Mouse (Mus musculus): ENCODE data around the gene Calm3. TPM values are rescaled to one million over a fixed set of nuclear protein-coding genes. Genes with fewer than 3 reads are reported as not detected.

Gene Calm3
- polyA plus RNA-seq, 1 experiment from 2014 or later, result 111 TPM

- Histone ChIP-seq H3K36me3 (0 out of 2 replicates have a peak, but pooled peaks cover 4% of the 10 kb centered on the region), H3K4me3 (peak overlapping the region; percentile 30), H3K4me2 (peak overlapping the region; percentile 72), H3K4me1 (peaks cover 64% of the 10 kb centered on the region), H3K9me3 (no peaks in the 10 kb centered on the region), H3K27ac (no peak overlapping the region), H3K27me3 (peaks cover 9% of the 10 kb centered on the region; the same call in 1 of the 2 replicates), H3K9ac (0 out of 2 replicates have a peak overlapping the region, but pooled peaks have one; percentile 55)
- no peak for ATAC-seq (ENCODE audit: insufficient number of reproducible peaks, insufficient read depth, low FRiP score, low TSS enrichment, low read depth)
- 27% methylated on average over 10 of the region's 10 CpGs for WGBS
Observed at GRCm38 (mm10) chr7:16895511-16895910, 28.4 kb downstream of the Calm3 start.

GRCm38 (mm10) chr7:16895000-16895399 lies 28.9 kb downstream of the Calm3 start:
- Histone ChIP-seq H3K4me1 (peaks cover 64% of the 10 kb centered on the region), H3K4me2 (peak overlapping the region; percentile 72), H3K9me3 (no peaks in the 10 kb centered on the region), H3K27ac (peak overlapping the region; percentile 55; the same call in 1 of the 2 replicates), H3K36me3 (0 out of 2 replicates have a peak, but pooled peaks cover 4% of the 10 kb centered on the region), H3K4me3 (peak overlapping the region; percentile 30), H3K9ac (0 out of 2 replicates have a peak overlapping the region, but pooled peaks have one; percentile 55), H3K27me3 (peaks cover 9% of the 10 kb centered on the region; the same call in 1 of the 2 replicates)
- no peak for ATAC-seq (ENCODE audit: insufficient number of reproducible peaks, insufficient read depth, low FRiP score, low TSS enrichment, low read depth)
- 1% methylated on average over 24 of the region's 24 CpGs for WGBS

- Histone ChIP-seq H3K4me1 (peaks cover 63% of the 10 kb centered on the region), H3K4me3 (peak overlapping the region; percentile 30), H3K4me2 (peak overlapping the region; percentile 72), H3K9me3 (no peaks in the 10 kb centered on the region), H3K9ac (0 out of 2 replicates have a peak overlapping the region, but pooled peaks have one; percentile 55), H3K36me3 (0 out of 2 replicates have a peak, but pooled peaks cover 4% of the 10 kb centered on the region), H3K27ac (peak overlapping the region; percentile 23; the same call in 1 of the 2 replicates), H3K27me3 (peaks cover 9% of the 10 kb centered on the region; the same call in 1 of the 2 replicates)
- WGBS, result 3% methylated on average over 4 of the region's 4 CpGs
- ATAC-seq (ENCODE audit: insufficient number of reproducible peaks, insufficient read depth, low FRiP score, low TSS enrichment, low read depth), result no peak
Observed at GRCm38 (mm10) chr7:16894279-16894678, 29.6 kb downstream of the Calm3 start.

- H3K4me2 ChIP-seq, result peak overlapping the region; percentile 72
- 0 out of 2 replicates have a peak, but pooled peaks cover 4% of the 10 kb centered on the region for H3K36me3 ChIP-seq
- H3K4me3 ChIP-seq, result peak overlapping the region; percentile 30
- WGBS, result 6% methylated on average over 5 of the region's 6 CpGs
- no peak for ATAC-seq (ENCODE audit: insufficient number of reproducible peaks, insufficient read depth, low FRiP score, low TSS enrichment, low read depth)
- H3K27me3 ChIP-seq, result peaks cover 9% of the 10 kb centered on the region; the same call in 1 of the 2 replicates
- no peak overlapping the region for H3K27ac ChIP-seq
- H3K4me1 ChIP-seq, result peaks cover 60% of the 10 kb centered on the region
- no peaks in the 10 kb centered on the region for H3K9me3 ChIP-seq
- peak overlapping the region; percentile 61; the same call in 1 of the 2 replicates for H3K9ac ChIP-seq
Observed at GRCm38 (mm10) chr7:16893612-16894011, 30.3 kb downstream of the Calm3 start.

GRCm38 (mm10) chr7:16892352-16892730 lies 31.6 kb downstream of the Calm3 start:
- Histone ChIP-seq H3K27ac (peak overlapping the region; percentile 98; the same call in 1 of the 2 replicates), H3K36me3 (peaks cover 10% of the 10 kb centered on the region), H3K9ac (peak overlapping the region; percentile 66), H3K4me2 (peak overlapping the region; percentile 72), H3K9me3 (no peaks in the 10 kb centered on the region), H3K4me3 (peak overlapping the region; percentile 44), H3K27me3 (peaks cover 9% of the 10 kb centered on the region; the same call in 1 of the 2 replicates), H3K4me1 (peaks cover 60% of the 10 kb centered on the region)
- no peak for ATAC-seq (ENCODE audit: insufficient number of reproducible peaks, insufficient read depth, low FRiP score, low TSS enrichment, low read depth)
- 26% methylated on average over 9 of the region's 9 CpGs for WGBS

GRCm38 (mm10) chr7:16891641-16892351 lies 32.1 kb downstream of the Calm3 start, which contains the start of gene Gng8:
Gng8 (plus strand) TSS chr7:16891786.
- Histone ChIP-seq H3K36me3 (peaks cover 15% of the 10 kb centered on the region), H3K27ac (peak within 1 kb of the TSS; percentile 98), H3K4me3 (peak within 1 kb of the TSS; percentile 44), H3K4me1 (peaks cover 60% of the 10 kb centered on the region), H3K9me3 (no peaks in the 10 kb centered on the region), H3K27me3 (peaks cover 9% of the 10 kb centered on the region; the same call in 1 of the 2 replicates), H3K9ac (peak within 1 kb of the TSS; percentile 66), H3K4me2 (peak within 1 kb of the TSS; percentile 72)
- under 1% methylated on average over 30 of the region's 30 CpGs for WGBS
- ATAC-seq (ENCODE audit: insufficient number of reproducible peaks, insufficient read depth, low FRiP score, low TSS enrichment, low read depth), result peak; percentile 78

- peak; percentile 85 for ATAC-seq (ENCODE audit: insufficient number of reproducible peaks, insufficient read depth, low FRiP score, low TSS enrichment, low read depth)
- H3K9ac ChIP-seq, result peak overlapping the region; percentile 62
- peak overlapping the region; percentile 72 for H3K4me2 ChIP-seq
- H3K9me3 ChIP-seq, result peaks cover 3% of the 10 kb centered on the region
- peaks cover 60% of the 10 kb centered on the region for H3K4me1 ChIP-seq
- under 1% methylated on average over 23 of the region's 23 CpGs for WGBS
- peaks cover 13% of the 10 kb centered on the region; the same call in 1 of the 2 replicates for H3K27me3 ChIP-seq
- H3K27ac ChIP-seq, result peak overlapping the region; percentile 98
- H3K36me3 ChIP-seq, result peaks cover 19% of the 10 kb centered on the region
- peak overlapping the region; percentile 44 for H3K4me3 ChIP-seq
Observed at GRCm38 (mm10) chr7:16890944-16891343, 33.0 kb downstream of the Calm3 start.

- Histone ChIP-seq H3K27me3 (peaks cover 16% of the 10 kb centered on the region; the same call in 1 of the 2 replicates), H3K36me3 (peaks cover 23% of the 10 kb centered on the region), H3K4me3 (peak overlapping the region; percentile 44), H3K9me3 (peaks cover 7% of the 10 kb centered on the region), H3K4me2 (peak overlapping the region; percentile 72), H3K4me1 (peaks cover 59% of the 10 kb centered on the region), H3K9ac (peak overlapping the region; percentile 62), H3K27ac (peak overlapping the region; percentile 98)
- 9% methylated on average over 6 of the region's 6 CpGs for WGBS
- ATAC-seq (ENCODE audit: insufficient number of reproducible peaks, insufficient read depth, low FRiP score, low TSS enrichment, low read depth), result peak; percentile 0; the same call in 1 of the 2 replicates
Observed at GRCm38 (mm10) chr7:16890536-16890935, 33.4 kb downstream of the Calm3 start.

GRCm38 (mm10) chr7:16885905-16886304 lies 38.0 kb downstream of the Calm3 start:
- H3K4me3 ChIP-seq, result peak overlapping the region; percentile 32
- H3K9me3 ChIP-seq, result peaks cover 12% of the 10 kb centered on the region
- WGBS, result 58% methylated on average over 59 of the region's 59 CpGs
- ATAC-seq (ENCODE audit: insufficient number of reproducible peaks, insufficient read depth, low FRiP score, low TSS enrichment, low read depth), result no peak
- H3K4me1 ChIP-seq, result peaks cover 16% of the 10 kb centered on the region
- peaks cover 68% of the 10 kb centered on the region for H3K36me3 ChIP-seq
- no peak overlapping the region for H3K27ac ChIP-seq
- H3K4me2 ChIP-seq, result peak overlapping the region; percentile 48
- H3K27me3 ChIP-seq, result peaks cover 11% of the 10 kb centered on the region; the same call in 1 of the 2 replicates
- H3K9ac ChIP-seq, result 0 out of 2 replicates have a peak overlapping the region, but pooled peaks have one; percentile 11

GRCm38 (mm10) chr7:16885271-16885776 lies 38.6 kb downstream of the Calm3 start:
- 0 out of 2 replicates have a peak overlapping the region, but pooled peaks have one; percentile 12 for H3K27ac ChIP-seq
- H3K4me3 ChIP-seq, result peak overlapping the region; percentile 32
- H3K4me2 ChIP-seq, result peak overlapping the region; percentile 48
- peaks cover 11% of the 10 kb centered on the region; the same call in 1 of the 2 replicates for H3K27me3 ChIP-seq
- peaks cover 70% of the 10 kb centered on the region for H3K36me3 ChIP-seq
- peaks cover 12% of the 10 kb centered on the region for H3K9me3 ChIP-seq
- no peak for ATAC-seq (ENCODE audit: insufficient number of reproducible peaks, insufficient read depth, low FRiP score, low TSS enrichment, low read depth)
- peaks cover 16% of the 10 kb centered on the region for H3K4me1 ChIP-seq
- 0 out of 2 replicates have a peak overlapping the region, but pooled peaks have one; percentile 11 for H3K9ac ChIP-seq
- WGBS, result 16% methylated on average over 91 of the region's 95 CpGs

- peaks cover 12% of the 10 kb centered on the region for H3K9me3 ChIP-seq
- no peak overlapping the region for H3K9ac ChIP-seq
- H3K4me2 ChIP-seq, result no peak overlapping the region
- peaks cover 11% of the 10 kb centered on the region; the same call in 1 of the 2 replicates for H3K27me3 ChIP-seq
- 45% methylated on average over 4 of the region's 4 CpGs for WGBS
- H3K36me3 ChIP-seq, result peaks cover 72% of the 10 kb centered on the region
- ATAC-seq (ENCODE audit: insufficient number of reproducible peaks, insufficient read depth, low FRiP score, low TSS enrichment, low read depth), result no peak
- peaks cover 16% of the 10 kb centered on the region; the same call in 1 of the 2 replicates for H3K4me1 ChIP-seq
- H3K27ac ChIP-seq, result no peak overlapping the region
- no peak overlapping the region for H3K4me3 ChIP-seq
Observed at GRCm38 (mm10) chr7:16884334-16884733, 39.6 kb downstream of the Calm3 start.

Data from embryonic facial prominence, embryonic 13.5 days (tissue).